Mouse (Mus musculus): Measurements from ENCODE around the gene Rnf39. TPM values are rescaled to one million over a fixed set of nuclear protein-coding genes. Genes with fewer than 3 reads are reported as not detected.
A peak's percentile ranks its signal among the peaks of the same experiment; 100 is the strongest.
"Not testable (repeated sequence)": the region's sequence is repeated elsewhere in the genome, so short reads cannot be mapped to it uniquely, and the experiment has no call there.

Rnf39 gene
- total and polyA plus RNA-seq, 3 experiments: 0.29 to 0.49 (median 0.35) TPM

- no peak for DNase-seq
Observed at GRCm38 (mm10) chr17:36982253-36983155, 39.8 kb downstream of the Rnf39 start.

GRCm38 (mm10) chr17:36988475-36988874 lies 45.8 kb downstream of the Rnf39 start:
- DNase-seq: no peak

GRCm38 (mm10) chr17:36989437-36989836 lies 46.7 kb downstream of the Rnf39 start, which contains the start of gene H2-M5:
Gene H2-M5 (minus strand): TSS chr17:36989537.
- DNase-seq: no peak

GRCm38 (mm10) chr17:36990630-36991029 lies 47.9 kb downstream of the Rnf39 start:
- not testable (repeated sequence) for DNase-seq

- DNase-seq: no peak
Observed at GRCm38 (mm10) chr17:36992336-36993104, 49.8 kb downstream of the Rnf39 start.

GRCm38 (mm10) chr17:36993770-36994325 lies 51.1 kb downstream of the Rnf39 start:
- no peak for DNase-seq

GRCm38 (mm10) chr17:36994528-36994927 lies 51.8 kb downstream of the Rnf39 start:
- DNase-seq: no peak

GRCm38 (mm10) chr17:36995448-36995847 lies 52.7 kb downstream of the Rnf39 start:
- no peak for DNase-seq

- peak; percentile 72 for DNase-seq
Observed at GRCm38 (mm10) chr17:36997033-36997735, 54.5 kb downstream of the Rnf39 start.

Other genes with a start within 250 kb of the Rnf39 start
- not detected for gene H2-M10.5, start 170.0 kb upstream of the Rnf39 start, total RNA-seq (2021)
- gene H2-M10.5, start 170.0 kb upstream of the Rnf39 start, polyA plus RNA-seq (2012; rRNA removed): not detected in 2 replicates
- gene H2-M10.6, start 130.7 kb upstream of the Rnf39 start, total RNA-seq (2021): not detected
- not detected in 2 replicates for gene H2-M10.6, start 130.7 kb upstream of the Rnf39 start, polyA plus RNA-seq (2012; rRNA removed)
- 10 to 100 TPM; 49.1 to 54.6 TPM for gene Trim26, start 105.8 kb upstream of the Rnf39 start, total RNA-seq (2021)
- gene Trim26, start 105.8 kb upstream of the Rnf39 start, polyA plus RNA-seq (2012; rRNA removed): 38.8 and 40.9 TPM in 2 replicates
- not detected for gene Trim15, start 75.7 kb upstream of the Rnf39 start, total RNA-seq (2021)
- not detected in 2 replicates for gene Trim15, start 75.7 kb upstream of the Rnf39 start, polyA plus RNA-seq (2012; rRNA removed)
- gene Trim10, start 73.3 kb upstream of the Rnf39 start, total RNA-seq (2021): under 1 TPM; 0.12 to 0.14 TPM
- 0.04 TPM in 1 of 2 replicates, not detected in the other for gene Trim10, start 73.3 kb upstream of the Rnf39 start, polyA plus RNA-seq (2012; rRNA removed)
- 1 to 10 TPM in 1 of 2 experiments, under 1 TPM in 1; 0.23 to 1.3 TPM for gene Trim40, start 52.8 kb upstream of the Rnf39 start, total RNA-seq (2021)
- 0.33 and 0.86 TPM in 2 replicates for gene Trim40, start 52.8 kb upstream of the Rnf39 start, polyA plus RNA-seq (2012; rRNA removed)
- gene Trim31, start 44.8 kb upstream of the Rnf39 start, total RNA-seq (2021): not detected
- gene Trim31, start 44.8 kb upstream of the Rnf39 start, polyA plus RNA-seq (2012; rRNA removed): not detected in 2 replicates
- gene Ppp1r11, start 8.8 kb downstream of the Rnf39 start, total RNA-seq (2021): 100 to 1,000 TPM; 104 to 111 TPM
- gene Ppp1r11, start 8.8 kb downstream of the Rnf39 start, polyA plus RNA-seq (2012; rRNA removed): 21.4 and 23.1 TPM in 2 replicates
- 10 to 100 TPM; 41.1 to 41.6 TPM for gene Znrd1, start 15.6 kb downstream of the Rnf39 start, total RNA-seq (2021)
- 11.6 and 12.8 TPM in 2 replicates for gene Znrd1, start 15.6 kb downstream of the Rnf39 start, polyA plus RNA-seq (2012; rRNA removed)
- 10 to 100 TPM; 12.4 to 14.8 TPM for gene Znrd1as, start 15.7 kb downstream of the Rnf39 start, total RNA-seq (2021)
- 0.32 and 0.57 TPM in 2 replicates for gene Znrd1as, start 15.7 kb downstream of the Rnf39 start, polyA plus RNA-seq (2012; rRNA removed)
- not detected for gene 2410137M14Rik, start 38.3 kb downstream of the Rnf39 start, total RNA-seq (2021)
- gene 2410137M14Rik, start 38.3 kb downstream of the Rnf39 start, polyA plus RNA-seq (2012; rRNA removed): not detected in 2 replicates
- gene H2-M5, start 46.6 kb downstream of the Rnf39 start, total RNA-seq (2021): not detected
- not detected in 2 replicates for gene H2-M5, start 46.6 kb downstream of the Rnf39 start, polyA plus RNA-seq (2012; rRNA removed)
- gene Zfp57, start 58.2 kb downstream of the Rnf39 start, total RNA-seq (2021): 1 to 10 TPM; 2.0 to 2.1 TPM
- 0.70 and 0.98 TPM in 2 replicates for gene Zfp57, start 58.2 kb downstream of the Rnf39 start, polyA plus RNA-seq (2012; rRNA removed)
- gene Mog, start 80.5 kb downstream of the Rnf39 start, total RNA-seq (2021): not detected
- not detected in 2 replicates for gene Mog, start 80.5 kb downstream of the Rnf39 start, polyA plus RNA-seq (2012; rRNA removed)
- 10 to 100 TPM; 22.5 to 25.7 TPM for gene Gabbr1, start 103.0 kb downstream of the Rnf39 start, total RNA-seq (2021)
- gene Gabbr1, start 103.0 kb downstream of the Rnf39 start, polyA plus RNA-seq (2012; rRNA removed): 28.3 and 29.1 TPM in 2 replicates
- not detected for gene Olfr90, start 145.6 kb downstream of the Rnf39 start, total RNA-seq (2021)
- gene Olfr90, start 145.6 kb downstream of the Rnf39 start, polyA plus RNA-seq (2012; rRNA removed): not detected in 2 replicates
- gene Olfr91, start 155.4 kb downstream of the Rnf39 start, total RNA-seq (2021): not detected
- not detected in 2 replicates for gene Olfr91, start 155.4 kb downstream of the Rnf39 start, polyA plus RNA-seq (2012; rRNA removed)
- gene Olfr92, start 177.2 kb downstream of the Rnf39 start, total RNA-seq (2021): not detected
- not detected in 2 replicates for gene Olfr92, start 177.2 kb downstream of the Rnf39 start, polyA plus RNA-seq (2012; rRNA removed)
- gene Olfr93, start 218.6 kb downstream of the Rnf39 start, total RNA-seq (2021): not detected
- gene Olfr93, start 218.6 kb downstream of the Rnf39 start, polyA plus RNA-seq (2012; rRNA removed): not detected in 2 replicates

Data from adrenal gland, adult 2 months (tissue).